Mouse (Mus musculus) brain, embryonic 14.5 days (tissue): ENCODE measurements around the gene Usp28. TPM values are rescaled to one million over a fixed set of nuclear protein-coding genes. Genes with fewer than 3 reads are reported as not detected.

Experiments used
- DNase-seq: peaks from one replicate; pipeline ENCODE4 v3.0.0-alpha.2; 2011; ENCODE audit warnings: low read depth
- CTCF ChIP-seq: fragments of 200-500 bp; IDR thresholded peaks from 2 replicates; pipeline ENCODE4 v1.5.1; 2012; ENCODE audit warnings: inconsistent platforms, mild to moderate bottlenecking, moderate library complexity, borderline replicate concordance; ENCODE audit not compliant: insufficient read depth, insufficient read length; ENCODE audit errors: extremely low read depth
- POLR2A ChIP-seq: fragments of 200-500 bp; IDR thresholded peaks from 2 replicates; pipeline ENCODE4 v1.6.1; 2012; ENCODE audit warnings: mild to moderate bottlenecking, inconsistent platforms, borderline replicate concordance; ENCODE audit not compliant: poor library complexity, insufficient read depth, insufficient read length, severe bottlenecking; ENCODE audit errors: extremely low read depth
- polyA plus RNA-seq: library from polyadenylated mRNA; depleted of rRNA; stranded (reverse); fragments of >200 nt; gene quantifications from 2 replicates; pipeline ENCODE4 v1.2.3, GENCODE M21; 2012

The Usp28 gene
- polyA plus RNA-seq, 1 experiment = 49.2 TPM

DNA sequence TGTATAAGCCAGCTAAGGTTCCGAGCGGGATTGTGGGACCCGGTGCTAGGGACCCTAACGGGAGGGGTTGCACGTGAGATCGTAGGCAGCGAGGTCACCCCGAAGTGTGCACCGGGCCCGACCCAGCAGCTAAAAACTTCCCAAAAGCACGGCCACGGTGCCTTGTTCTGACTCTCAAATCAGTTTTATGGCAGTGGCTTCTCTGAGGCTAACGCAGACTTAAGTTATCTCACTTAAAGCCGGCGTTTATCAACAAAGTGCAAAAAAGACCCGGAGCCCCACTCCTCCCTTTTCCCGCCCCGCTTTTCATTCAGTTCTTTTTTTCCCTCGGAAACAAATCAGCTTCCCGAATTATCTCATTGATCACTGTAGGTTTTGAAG lies 523 bp downstream of the Usp28 start:
- no peak for DNase-seq
- TF ChIP-seq POLR2A (no peak), CTCF (no peak)

DNA sequence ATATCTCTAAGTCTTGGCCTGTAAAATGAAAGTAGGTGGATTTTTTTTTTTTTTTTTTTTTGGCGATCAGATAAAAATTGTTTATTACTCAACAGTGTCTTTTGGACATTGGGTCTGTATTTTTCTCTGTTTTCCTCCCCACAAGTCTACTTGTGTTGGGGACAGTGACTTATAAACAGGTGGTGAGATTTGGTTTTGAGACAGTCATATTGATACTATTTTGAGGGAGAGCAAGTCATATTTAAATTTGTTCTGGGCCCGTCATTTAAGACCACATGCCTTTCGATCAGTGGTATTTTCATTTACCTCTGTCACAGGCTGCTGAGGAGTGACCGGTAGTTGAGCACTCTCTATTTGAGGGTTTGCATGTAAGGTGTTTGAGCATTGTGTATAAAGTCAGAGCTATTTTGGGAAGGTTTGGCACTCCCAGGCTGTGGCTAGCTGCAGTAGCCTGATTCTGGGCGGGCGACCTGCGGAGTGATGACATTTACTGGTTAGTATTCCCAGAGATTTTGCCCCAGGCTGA lies 1.5 kb downstream of the Usp28 start:
- no peak for DNase-seq
- TF ChIP-seq POLR2A (no peak), CTCF (no peak)

DNA sequence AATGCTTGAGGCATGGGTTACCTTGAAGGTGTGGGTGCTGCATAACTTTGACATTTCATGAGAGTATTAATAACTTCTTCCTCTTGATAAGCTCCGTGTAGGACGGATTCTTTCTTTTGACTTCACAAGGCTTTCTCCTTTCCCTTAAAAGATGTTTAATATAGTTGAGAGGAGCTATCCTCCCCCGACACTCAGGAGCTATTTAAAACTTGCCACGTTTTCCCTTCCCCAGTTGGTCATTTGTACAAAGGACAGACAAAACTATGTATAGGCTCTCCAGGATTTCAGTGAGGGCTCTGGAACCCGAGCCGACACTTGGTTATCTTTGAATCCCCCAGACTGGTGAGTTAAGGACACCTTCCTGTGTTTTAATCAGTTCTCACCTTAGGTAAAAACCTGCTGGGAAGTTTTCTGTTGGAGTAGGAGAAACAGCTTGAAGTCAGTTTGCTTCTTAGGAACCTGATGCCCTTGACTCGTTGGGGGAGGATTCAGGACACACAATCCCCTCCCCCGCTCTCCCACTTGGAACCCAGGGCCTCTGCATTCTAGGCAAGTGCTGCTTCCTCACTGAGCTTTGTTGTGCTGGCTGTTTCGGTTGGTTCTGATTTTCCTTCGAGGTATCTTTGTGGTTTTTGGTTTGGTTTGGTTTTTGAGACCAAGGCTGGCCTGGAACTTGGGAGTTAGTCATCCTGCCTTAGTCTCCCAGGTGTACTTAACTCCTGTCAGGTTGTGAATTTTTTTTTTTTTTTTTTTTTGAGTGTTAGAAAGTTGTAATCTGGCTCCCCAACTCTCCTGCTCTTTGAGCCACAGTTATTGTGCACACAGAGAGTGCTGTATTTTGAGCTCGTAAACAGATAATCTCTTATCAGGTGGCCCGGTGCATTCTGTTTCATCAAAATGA lies 2.3 kb downstream of the Usp28 start:
- no peak for TF ChIP-seq POLR2A
- TF ChIP-seq CTCF = no peak
- peak; percentile 20 for DNase-seq

DNA sequence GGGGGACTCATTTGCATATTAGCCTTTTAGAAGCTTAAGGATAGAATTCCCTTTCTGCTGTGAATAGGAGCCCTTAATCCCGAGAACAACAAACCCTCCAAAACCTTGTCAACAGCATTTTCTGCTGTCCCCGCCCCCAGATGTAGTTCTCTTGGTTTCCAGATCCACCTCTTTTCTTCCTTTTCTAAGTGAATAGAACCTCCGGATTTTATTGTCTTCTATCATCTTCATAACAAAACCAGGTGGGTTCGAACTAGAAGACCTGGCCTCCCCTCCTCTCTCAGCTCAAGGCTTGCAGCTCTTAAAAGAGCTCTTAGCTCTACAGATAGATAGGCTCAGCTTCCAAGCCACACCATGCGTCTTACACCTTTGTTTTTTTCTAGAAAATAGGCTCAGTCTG lies 6.5 kb downstream of the Usp28 start:
- TF ChIP-seq POLR2A = no peak
- TF ChIP-seq CTCF = no peak

DNA sequence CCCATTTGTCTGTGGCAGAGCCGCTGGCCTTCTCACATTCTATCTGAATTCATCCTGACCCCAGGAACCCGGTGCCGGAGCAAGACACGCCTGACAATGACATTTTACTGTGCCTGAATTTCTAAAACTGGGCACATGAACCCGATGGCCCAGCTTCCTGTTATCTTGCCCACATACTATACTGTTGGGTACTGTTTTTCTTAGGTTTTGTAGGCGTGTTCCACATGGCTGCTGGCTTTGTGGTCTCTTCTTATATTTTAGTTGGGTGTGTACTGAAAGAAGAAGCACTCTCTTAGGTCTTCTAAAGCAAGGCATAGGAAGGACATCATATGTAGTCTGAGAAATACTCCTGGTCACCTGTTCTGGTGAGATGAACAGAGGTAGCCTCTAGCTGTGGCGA lies 9.6 kb downstream of the Usp28 start:
- TF ChIP-seq CTCF (no peak), POLR2A (no peak)
- no peak for DNase-seq

More for the DNA sequence above, 6.5 kb downstream of the Usp28 start:
- no peak for DNase-seq

GRCm38 (mm10) chr9:48995735-48996134 lies 10.6 kb downstream of the Usp28 start:
- no peak for TF ChIP-seq POLR2A
- no peak for TF ChIP-seq CTCF

DNA sequence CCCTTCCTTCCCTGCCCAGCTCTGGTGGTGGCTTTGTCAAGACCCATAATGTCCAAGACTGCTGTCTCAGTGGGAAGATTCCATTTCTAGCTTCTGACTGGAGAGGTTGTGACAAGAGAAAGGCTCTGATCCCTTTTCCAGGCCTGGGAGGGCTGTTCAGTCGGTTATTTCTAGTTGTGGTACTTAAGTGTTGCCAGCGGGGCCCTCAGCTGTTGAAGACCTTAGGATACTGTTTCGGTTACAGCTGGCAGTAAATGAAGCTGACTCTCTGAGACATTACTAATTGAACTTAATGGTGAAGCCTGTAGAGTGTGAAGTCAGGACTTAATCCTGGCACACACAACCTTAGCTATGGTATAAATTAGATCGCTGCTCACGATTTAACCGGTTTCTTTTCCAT lies 14.1 kb downstream of the Usp28 start:
- no peak for DNase-seq
- TF ChIP-seq CTCF = no peak
- TF ChIP-seq POLR2A = no peak

More at GRCm38 (mm10) chr9:48995735-48996134, 10.6 kb downstream of the Usp28 start:
- DNase-seq = no peak

DNA sequence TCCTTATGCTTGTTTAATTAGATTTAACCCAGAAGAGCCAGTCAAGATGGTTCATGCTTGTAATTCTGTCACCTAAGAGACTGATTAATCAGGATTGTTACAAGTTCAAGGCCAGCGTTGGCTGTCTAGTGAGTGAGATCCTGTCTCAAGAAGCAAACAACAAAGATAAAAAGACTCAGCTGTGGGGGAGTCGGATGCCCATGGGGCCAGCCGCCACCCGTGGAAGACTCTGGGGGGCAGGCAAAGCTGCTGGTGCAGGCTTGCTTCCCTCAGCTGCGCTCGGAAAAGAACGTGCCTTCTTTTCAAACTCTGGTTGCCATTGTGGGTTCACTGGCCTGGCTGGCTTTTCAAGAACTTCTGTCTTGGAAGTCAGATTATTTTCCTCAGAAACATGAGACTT lies 30.6 kb downstream of the Usp28 start:
- no peak for DNase-seq
- TF ChIP-seq CTCF (no peak), POLR2A (no peak)

DNA sequence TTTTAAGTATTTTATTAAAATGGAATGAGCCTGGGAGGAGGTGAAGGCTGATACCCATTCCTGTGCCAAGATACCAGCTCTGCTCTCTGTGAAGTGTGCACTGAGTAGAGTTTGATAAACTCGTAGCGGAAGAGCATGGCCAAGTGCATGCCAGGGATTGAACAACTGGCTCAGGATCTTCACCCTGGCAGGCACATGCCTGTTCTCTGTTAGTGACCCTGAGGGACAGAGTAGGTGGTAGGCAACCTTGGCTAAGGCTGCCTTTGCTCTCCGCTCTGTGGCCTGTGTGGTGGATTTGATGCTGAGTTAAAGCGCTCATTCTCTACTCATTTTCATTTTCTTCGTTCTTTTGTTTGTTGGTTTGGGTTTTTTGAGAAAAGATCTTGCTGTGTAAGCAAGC lies 36.1 kb downstream of the Usp28 start:
- no peak for DNase-seq
- TF ChIP-seq POLR2A = no peak

DNA sequence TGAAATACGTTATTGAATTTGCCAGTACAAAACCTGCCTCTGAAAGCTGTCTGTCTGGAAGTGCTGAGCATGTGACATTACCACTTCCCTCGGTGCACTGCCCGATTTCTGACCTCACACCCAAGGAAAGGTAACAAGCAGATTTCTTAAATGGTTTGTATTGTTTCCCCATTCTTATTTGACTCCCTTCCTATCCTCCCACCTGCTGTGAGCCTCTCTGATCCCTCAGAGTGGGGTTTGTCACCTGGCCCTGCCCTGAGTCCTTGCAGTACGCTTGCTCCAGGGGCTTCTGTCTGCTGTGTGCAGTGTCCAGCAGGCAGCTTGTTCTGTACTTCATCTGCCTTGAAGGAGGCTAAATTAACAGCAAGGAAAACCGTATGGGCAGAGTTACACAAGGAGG lies 38.8 kb downstream of the Usp28 start:
- TF ChIP-seq CTCF = no peak
- no peak for TF ChIP-seq POLR2A
- DNase-seq = no peak

GRCm38 (mm10) chr9:49024529-49024928 lies 39.4 kb downstream of the Usp28 start:
- TF ChIP-seq POLR2A (no peak), CTCF (no peak)
- no peak for DNase-seq

DNA sequence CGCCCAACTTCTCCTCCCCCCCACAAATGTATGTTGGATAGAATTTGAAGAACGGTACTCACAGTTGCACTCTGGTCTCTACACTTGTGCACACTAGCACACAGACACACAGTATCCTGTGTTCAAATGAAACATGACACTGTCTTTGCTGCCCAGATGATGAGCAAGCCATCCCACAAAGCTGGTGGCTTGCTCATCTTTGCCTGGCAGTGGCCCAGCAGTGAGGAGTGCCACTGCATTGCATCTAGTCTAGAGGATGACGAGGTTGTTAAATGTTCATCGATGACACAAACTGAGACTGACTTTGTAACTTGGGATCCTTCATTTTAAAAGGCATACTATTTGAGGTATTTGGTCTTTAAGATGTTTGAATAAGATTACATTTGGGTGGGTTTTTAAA lies 49.6 kb downstream of the Usp28 start:
- no peak for DNase-seq
- no peak for TF ChIP-seq CTCF
- no peak for TF ChIP-seq POLR2A
